Mouse (Mus musculus): ENCODE data around the gene Armt1.

GRCm38 (mm10) chr10:4465799-4466198, 33.5 kb downstream of the Armt1 start:
- TF ChIP-seq CTCF (conservative IDR thresholded peaks at IDR 0.05 in 1 of 2, IDR thresholded peaks at IDR 0.05 in 1 of 2; ENCODE audit: low read depth in 2 of 2, low read length in 2 of 2) (no peak), SMC3 (IDR thresholded peaks at IDR 0.05; ENCODE audit: low read depth, low read length) (no peak), POLR2A (IDR thresholded peaks at IDR 0.05; ENCODE audit: low read depth, low read length) (no peak), EP300 (IDR thresholded peaks at IDR 0.05; ENCODE audit: low read length) (no peak), MAX (IDR thresholded peaks at IDR 0.05; ENCODE audit: low read length) (no peak), CHD2 (IDR thresholded peaks at IDR 0.05; ENCODE audit: low read length) (no peak), MAFK (IDR thresholded peaks at IDR 0.05; ENCODE audit: insufficient replicate concordance, low read length) (no peak)
